Mouse (Mus musculus): Measurements from ENCODE around the gene 3110040M04Rik. TPM values are rescaled to one million over a fixed set of nuclear protein-coding genes. Genes with fewer than 3 reads are reported as not detected.
A peak's percentile ranks its signal among the peaks of the same experiment; 100 is the strongest.

Gene 3110040M04Rik
- polyA plus RNA-seq, 1 experiment from 2014 or later, result 0.30 TPM

DNA sequence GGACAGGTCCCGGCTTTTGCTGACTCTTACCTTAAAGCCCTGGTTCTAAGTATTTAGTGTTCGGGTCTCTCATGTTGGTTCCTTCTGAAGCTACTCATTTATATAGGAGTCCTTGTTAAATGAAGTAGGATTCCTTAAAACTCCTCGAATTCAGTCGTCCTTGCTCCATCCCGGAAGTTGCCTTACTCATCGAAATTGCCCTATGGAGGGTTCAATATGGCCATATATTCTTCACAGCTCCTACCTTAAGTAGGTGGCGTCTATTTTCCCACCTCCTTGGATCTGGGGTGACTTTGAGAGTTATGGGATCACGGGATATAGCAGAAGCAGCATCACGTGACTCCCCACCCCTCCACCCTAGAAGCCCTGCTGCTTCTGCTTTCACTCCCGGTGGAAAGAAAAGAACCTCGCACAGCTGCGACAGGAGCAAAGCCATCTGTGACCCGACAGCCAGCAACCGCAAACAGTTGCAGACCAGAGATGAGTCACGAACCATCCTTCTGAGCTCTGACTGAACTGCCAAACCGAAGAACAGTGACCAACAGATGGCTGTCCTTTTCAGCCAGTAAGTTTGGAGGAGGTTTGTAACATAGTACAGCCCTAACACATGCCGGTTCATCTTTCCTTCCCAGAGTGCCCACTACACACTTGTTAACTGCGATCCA is 46.7 kb downstream of the 3110040M04Rik start:
- H3K27ac ChIP-seq (ENCODE audit: low read depth), result no peak overlapping the region
- peak; percentile 59 for DNase-seq (ENCODE audit: low spot score)
- H3K4me3 ChIP-seq (ENCODE audit: low read depth, low read length), result 0 out of 2 replicates have a peak overlapping the region, but pooled peaks have one; percentile 12

GRCm38 (mm10) chr1:151251194-151252010 is 47.5 kb downstream of the 3110040M04Rik start:
- Histone ChIP-seq H3K36me3 (ENCODE audit: control insufficient read depth, insufficient read depth, low read length) (no peaks in the 10 kb centered on the region), H3K4me1 (replicated peaks; ENCODE audit: control insufficient read depth, insufficient read depth, low read length) (no peaks in the 10 kb centered on the region), H3K27ac (ENCODE audit: low read depth) (no peak overlapping the region), H3K27me3 (replicated peaks; ENCODE audit: control insufficient read depth, insufficient read depth, low read length) (no peaks in the 10 kb centered on the region), H3K9me3 (ENCODE audit: control insufficient read depth, low read length) (no peaks in the 10 kb centered on the region), H3K4me2 (ENCODE audit: low read length) (peak overlapping the region; percentile 32), H3K9ac (ENCODE audit: low read length) (no peak overlapping the region), H3K4me3 (ENCODE audit: low read depth, low read length) (0 out of 2 replicates have a peak overlapping the region, but pooled peaks have one; percentile 12)
- DNase-seq (ENCODE audit: low spot score) (no peak), ATAC-seq (replicated peaks; ENCODE audit: low FRiP score, low TSS enrichment, low read depth) (no peak)
- WGBS, result 81% methylated on average over 14 of the region's 14 CpGs

More for the DNA sequence above, 46.7 kb downstream of the 3110040M04Rik start:
- peak; percentile 47; the same call in 1 of the 2 replicates for ATAC-seq (replicated peaks; ENCODE audit: low FRiP score, low TSS enrichment, low read depth)
- Histone ChIP-seq H3K27me3 (replicated peaks; ENCODE audit: control insufficient read depth, insufficient read depth, low read length) (no peaks in the 10 kb centered on the region), H3K9me3 (ENCODE audit: control insufficient read depth, low read length) (no peaks in the 10 kb centered on the region), H3K36me3 (ENCODE audit: control insufficient read depth, insufficient read depth, low read length) (no peaks in the 10 kb centered on the region), H3K9ac (ENCODE audit: low read length) (no peak overlapping the region), H3K4me2 (ENCODE audit: low read length) (peak overlapping the region; percentile 32), H3K4me1 (replicated peaks; ENCODE audit: control insufficient read depth, insufficient read depth, low read length) (no peaks in the 10 kb centered on the region)
- 47% methylated on average over 18 of the region's 18 CpGs for WGBS

Other genes with a start within 250 kb of the 3110040M04Rik start
- 6.3 and 7.0 TPM in 2 replicates for gene Hmcn1, start 210.7 kb upstream of the 3110040M04Rik start, polyA plus RNA-seq (2014; fragmentation: Nextera tagmentation; extraction: Ambion mirVana)
- gene Gm47985, start 21.6 kb upstream of the 3110040M04Rik start, polyA plus RNA-seq (2014; fragmentation: Nextera tagmentation; extraction: Ambion mirVana), result 0.16 TPM in 1 of 2 replicates, not detected in the other
- gene Gm8947, start 11.7 kb upstream of the 3110040M04Rik start, polyA plus RNA-seq (2014; fragmentation: Nextera tagmentation; extraction: Ambion mirVana), result 0.32 TPM in 1 of 2 replicates, not detected in the other
- gene Gm47995, start 5.7 kb upstream of the 3110040M04Rik start, polyA plus RNA-seq (2014; fragmentation: Nextera tagmentation; extraction: Ambion mirVana), result 0.23 TPM in 1 of 2 replicates, not detected in the other
- not detected in 2 replicates for gene Gm47996, start 6.0 kb downstream of the 3110040M04Rik start, polyA plus RNA-seq (2014; fragmentation: Nextera tagmentation; extraction: Ambion mirVana)
- 298 and 319 TPM in 2 replicates for gene Ivns1abp, start 140.4 kb downstream of the 3110040M04Rik start, polyA plus RNA-seq (2014; fragmentation: Nextera tagmentation; extraction: Ambion mirVana)
- gene Swt1, start 224.3 kb downstream of the 3110040M04Rik start, polyA plus RNA-seq (2014; fragmentation: Nextera tagmentation; extraction: Ambion mirVana), result 24.4 and 26.8 TPM in 2 replicates
- 38.7 and 40.5 TPM in 2 replicates for gene Trmt1l, start 224.4 kb downstream of the 3110040M04Rik start, polyA plus RNA-seq (2014; fragmentation: Nextera tagmentation; extraction: Ambion mirVana)